Comparison of ENCODE assay signal across 28 mouse cellular contexts in the genomic region with DNA sequence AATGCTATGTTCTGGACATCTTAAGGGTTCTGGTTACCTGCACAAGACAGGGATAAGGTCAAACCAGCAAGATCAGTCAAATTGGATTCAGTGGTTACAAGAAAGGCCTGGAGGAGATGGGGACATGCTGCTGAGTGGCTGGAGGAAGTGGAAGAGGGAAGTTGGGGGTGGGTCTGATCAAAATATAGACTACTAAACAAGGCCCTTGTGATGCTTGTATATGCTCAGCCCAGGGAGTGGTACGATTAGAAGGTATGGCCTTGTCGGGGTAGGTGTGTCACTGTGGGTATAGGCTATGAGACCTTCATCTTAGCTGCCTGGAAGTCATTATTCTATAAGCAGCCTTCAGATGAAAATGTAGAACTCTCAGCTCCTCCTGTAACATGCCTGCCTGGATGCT.
"Had no signal": no experiment of that assay in that cellular context is flagged by ENCODE, and none has a peak within 500 bp of the region (broad histone marks: within the 10 kb centered on the region; RNA-seq: fewer than 3 reads in every experiment).

No protein-coding gene starts in this region.

- ATAC-seq: hindbrain, embryonic 16.5 days; inflammation-experienced regulatory T-cells, adult 6 months; intestine, embryonic 15.5 days; intestine, postnatal 0 days had no signal

- H3K36me3 ChIP-seq: heart, embryonic 13.5 days; heart, embryonic 15.5 days; hindbrain, embryonic 10.5 days; hindbrain, embryonic 12.5 days; intestine, embryonic 15.5 days; kidney, embryonic 15.5 days; limb, embryonic 10.5 days; limb, embryonic 12.5 days; liver, embryonic 13.5 days had no signal

- H3K9me3 ChIP-seq: heart, embryonic 13.5 days; heart, embryonic 15.5 days; hindbrain, embryonic 10.5 days; hindbrain, embryonic 12.5 days; intestine, embryonic 15.5 days; kidney, embryonic 15.5 days; limb, embryonic 10.5 days; limb, embryonic 12.5 days; liver, embryonic 13.5 days had no signal

- H3K4me1 ChIP-seq: heart, embryonic 13.5 days; heart, embryonic 15.5 days; intestine, embryonic 15.5 days; kidney, embryonic 15.5 days; limb, embryonic 12.5 days; liver, embryonic 13.5 days had no signal

- H3K9ac ChIP-seq: heart, embryonic 13.5 days; heart, embryonic 15.5 days; hindbrain, embryonic 12.5 days; hindbrain, embryonic 14.5 days; intestine, embryonic 15.5 days; kidney, embryonic 15.5 days; limb, embryonic 12.5 days; liver, embryonic 13.5 days had no signal

- H3K4me2 ChIP-seq: heart, embryonic 11.5 days; heart, embryonic 13.5 days; heart, embryonic 15.5 days; hindbrain, embryonic 12.5 days; hindbrain, embryonic 14.5 days; intestine, embryonic 15.5 days; kidney, embryonic 15.5 days; limb, embryonic 12.5 days; liver, embryonic 11.5 days; liver, embryonic 13.5 days had no signal

- H3K4me3 ChIP-seq: heart, adult 2 months; heart, embryonic 13.5 days; heart, embryonic 15.5 days; hindbrain, embryonic 10.5 days; hindbrain, embryonic 12.5 days; intestine, embryonic 15.5 days; kidney, embryonic 15.5 days; limb, embryonic 10.5 days; limb, embryonic 12.5 days; liver, embryonic 13.5 days had no signal

- DNase-seq: gastrocnemius, postnatal 14 days; gastrocnemius, postnatal 36 days; heart, adult 2 months; heart, postnatal 14 days; heart, postnatal 36 days; kidney, adult 18-20 months; kidney, adult 8-10 months; kidney, postnatal 14 days; kidney, postnatal 36 days; layer of hippocampus, adult 9-11 months; layer of hippocampus, postnatal 36 days; liver; liver, embryonic 13.5 days had no signal

- H3K27ac ChIP-seq: heart, adult 2 months; heart, embryonic 13.5 days; heart, embryonic 15.5 days; hindbrain, embryonic 10.5 days; hindbrain, embryonic 12.5 days; hindbrain, embryonic 14.5 days; intestine, embryonic 15.5 days; kidney, embryonic 15.5 days; kidney, postnatal 0 days; limb, embryonic 10.5 days; limb, embryonic 12.5 days; liver, embryonic 13.5 days had no signal

- H3K27me3 ChIP-seq: heart, embryonic 13.5 days; heart, embryonic 15.5 days; hindbrain, embryonic 12.5 days; intestine, embryonic 15.5 days; kidney, embryonic 15.5 days; limb, embryonic 12.5 days; liver, embryonic 13.5 days had no signal
